Mouse (Mus musculus): Measurements from ENCODE around the gene Lctl. TPM values are rescaled to one million over a fixed set of nuclear protein-coding genes. Genes with fewer than 3 reads are reported as not detected.

Lctl gene
- polyA plus RNA-seq (2016; fragmentation: Nextera tagmentation; extraction: Ambion mirVana): not detected in 2 replicates

DNA sequence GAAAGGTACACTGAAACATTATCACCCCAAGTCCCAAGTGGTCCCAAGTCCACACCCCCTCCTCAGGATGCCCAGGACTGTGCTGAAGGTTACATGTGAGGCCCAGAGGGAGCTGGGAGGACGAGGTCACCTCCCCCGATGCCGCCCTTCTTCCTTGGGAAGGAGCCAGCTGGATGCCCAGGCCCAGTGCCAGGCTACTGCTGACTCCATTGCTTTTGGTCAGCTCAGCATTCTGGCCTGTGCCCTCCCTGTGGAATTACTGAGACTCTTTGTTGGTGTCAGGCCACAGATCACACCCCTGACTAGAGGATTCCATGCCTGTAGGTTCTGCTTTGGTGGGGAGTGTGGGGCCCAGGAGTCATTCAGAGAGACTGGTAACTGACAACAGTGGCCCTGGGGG lies at the start of gene Lctl:
Lctl (plus strand) TSS at position 272 of the 400 bp plus-strand sequence.
- Histone ChIP-seq H3K27me3 (ENCODE audit: low read depth, poor library complexity, severe bottlenecking) (no peaks in the 10 kb centered on the region), H3K4me3 (no peak within 1 kb of the TSS), H3K36me3 (no peaks in the 10 kb centered on the region), H3K27ac (no peak within 1 kb of the TSS), H3K9me3 (replicated peaks) (no peaks in the 10 kb centered on the region), H3K4me1 (peaks cover 11% of the 10 kb centered on the region)
- 89% methylated on average over 3 of the region's 3 CpGs for WGBS
- no peak for DNase-seq (ENCODE audit: low spot score)

DNA sequence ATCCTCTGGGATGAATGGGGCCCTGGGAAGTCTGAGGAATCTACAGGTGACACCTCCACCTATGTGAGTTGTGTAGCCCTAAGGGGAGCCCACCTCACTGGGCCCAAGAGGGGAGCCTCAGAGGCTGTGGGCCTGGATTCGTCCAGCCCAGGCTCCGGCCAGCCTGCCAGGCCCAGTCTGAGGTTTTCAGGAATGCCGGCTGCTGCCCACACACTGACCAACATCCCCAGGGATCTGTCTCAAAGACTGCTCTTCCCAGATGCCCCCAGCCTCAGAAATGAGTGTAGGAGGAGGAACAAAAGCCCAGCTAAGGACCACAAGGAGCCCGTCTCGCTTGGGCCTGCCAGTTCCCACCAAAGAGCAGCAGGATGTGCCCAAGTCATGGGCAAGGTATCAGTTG lies 49.2 kb upstream of the Lctl start:
- Histone ChIP-seq H3K36me3 (no peaks in the 10 kb centered on the region), H3K9me3 (replicated peaks) (no peaks in the 10 kb centered on the region), H3K4me1 (peaks cover 32% of the 10 kb centered on the region), H3K27ac (peak overlapping the region; percentile 88), H3K27me3 (ENCODE audit: low read depth, poor library complexity, severe bottlenecking) (no peaks in the 10 kb centered on the region), H3K4me3 (no peak overlapping the region)
- no peak for DNase-seq (ENCODE audit: low spot score)
- WGBS: 94% methylated on average over 5 of the region's 5 CpGs

DNA sequence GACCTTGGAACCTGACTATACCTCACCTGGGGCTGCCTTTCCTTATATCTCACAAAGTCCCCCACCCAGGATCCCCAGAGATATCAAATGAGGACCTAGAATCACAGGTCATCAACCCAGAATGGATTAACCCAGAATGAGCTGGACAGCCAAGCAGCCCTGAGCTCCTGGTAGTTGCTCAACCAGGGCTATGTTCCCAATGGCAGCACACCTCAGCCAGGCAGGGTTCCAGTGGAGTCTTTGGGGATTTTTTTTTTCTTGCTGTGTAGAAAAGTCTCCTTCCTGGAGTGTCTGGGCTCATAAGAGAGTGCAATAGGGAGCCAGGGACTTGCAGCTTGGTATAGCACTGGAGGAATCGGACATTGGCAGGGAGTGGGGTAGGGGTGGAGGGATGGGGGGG lies 48.4 kb upstream of the Lctl start:
- Histone ChIP-seq H3K4me3 (no peak overlapping the region), H3K36me3 (no peaks in the 10 kb centered on the region), H3K4me1 (peaks cover 34% of the 10 kb centered on the region), H3K27me3 (ENCODE audit: low read depth, poor library complexity, severe bottlenecking) (no peaks in the 10 kb centered on the region), H3K9me3 (replicated peaks) (no peaks in the 10 kb centered on the region), H3K27ac (peak overlapping the region; percentile 88; the same call in 1 of the 2 replicates)
- WGBS: 100% methylated on average over 1 of the region's 1 CpGs
- no peak for DNase-seq (ENCODE audit: low spot score)

DNA sequence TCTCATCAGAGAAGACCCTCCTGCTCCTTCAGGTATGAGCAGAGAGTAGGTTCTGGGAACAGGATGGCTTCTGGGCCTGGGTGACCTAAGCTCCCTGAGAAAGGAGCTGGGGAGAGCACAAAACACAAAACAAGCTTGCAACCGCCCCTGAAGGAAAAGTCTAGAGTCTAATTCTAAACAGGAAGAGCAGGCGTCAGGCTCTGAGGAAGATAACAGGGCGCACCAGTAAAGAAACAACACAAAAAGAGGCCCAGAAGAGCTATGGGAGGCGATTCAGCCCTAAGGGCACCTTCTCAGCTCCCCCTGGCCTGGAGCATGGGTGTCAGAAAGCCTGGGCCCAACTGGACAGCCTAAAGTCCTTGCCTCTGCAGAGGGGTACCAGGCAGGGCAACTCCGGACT lies 47.8 kb upstream of the Lctl start:
- no peak for DNase-seq (ENCODE audit: low spot score)
- Histone ChIP-seq H3K4me1 (peaks cover 37% of the 10 kb centered on the region), H3K9me3 (replicated peaks) (no peaks in the 10 kb centered on the region), H3K27ac (peak overlapping the region; percentile 43; the same call in 1 of the 2 replicates), H3K27me3 (ENCODE audit: low read depth, poor library complexity, severe bottlenecking) (no peaks in the 10 kb centered on the region), H3K4me3 (no peak overlapping the region), H3K36me3 (no peaks in the 10 kb centered on the region)
- WGBS: 86% methylated on average over 5 of the region's 5 CpGs

DNA sequence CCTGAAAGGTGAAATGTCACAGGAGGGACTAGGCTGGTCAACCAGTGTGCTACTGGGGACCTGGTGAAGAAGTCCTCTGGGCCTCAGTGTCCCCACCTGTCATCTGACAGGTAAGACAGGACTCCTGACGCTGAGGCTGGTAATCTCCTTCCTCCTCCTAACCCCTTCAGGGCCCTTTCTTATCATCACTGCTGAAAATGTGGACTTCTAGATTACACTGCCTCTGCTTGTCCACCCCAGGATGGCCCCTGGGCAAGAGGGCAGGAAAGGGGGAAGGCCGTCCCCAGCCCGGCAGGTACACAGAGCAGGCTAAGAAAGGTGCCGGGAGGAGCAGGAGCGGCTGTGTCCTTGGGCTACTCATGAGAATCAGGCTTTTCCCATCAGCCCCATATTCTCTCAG lies 46.3 kb upstream of the Lctl start:
- Histone ChIP-seq H3K4me3 (no peak overlapping the region), H3K9me3 (replicated peaks) (no peaks in the 10 kb centered on the region), H3K36me3 (no peaks in the 10 kb centered on the region), H3K27me3 (ENCODE audit: low read depth, poor library complexity, severe bottlenecking) (no peaks in the 10 kb centered on the region), H3K4me1 (peaks cover 53% of the 10 kb centered on the region), H3K27ac (no peak overlapping the region)
- WGBS: 85% methylated on average over 5 of the region's 5 CpGs
- no peak for DNase-seq (ENCODE audit: low spot score)

DNA sequence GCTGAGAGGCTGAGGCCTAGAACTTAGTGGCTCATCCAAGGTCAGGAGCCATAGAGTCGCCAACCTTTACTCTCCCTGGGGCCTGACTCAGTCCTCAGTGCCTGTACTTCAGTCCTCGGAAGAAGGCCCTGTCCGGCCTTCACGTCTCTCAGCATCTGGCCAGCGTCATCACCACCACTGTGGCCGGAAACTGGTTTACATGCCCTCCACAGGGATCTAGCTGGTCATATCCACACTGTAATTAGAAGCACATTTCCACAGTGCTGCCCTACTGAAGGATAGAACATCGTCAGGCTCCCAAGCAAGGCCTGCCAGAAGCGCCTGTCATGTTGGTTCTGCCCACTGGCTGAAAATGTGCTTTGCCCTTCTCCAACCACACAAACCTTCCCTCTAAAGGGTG lies 42.1 kb upstream of the Lctl start:
- peaks cover 62% of the 10 kb centered on the region for H3K4me1 ChIP-seq
- H3K27me3 ChIP-seq (ENCODE audit: low read depth, poor library complexity, severe bottlenecking): no peaks in the 10 kb centered on the region
- peak overlapping the region; percentile 14; the same call in 1 of the 2 replicates for H3K4me3 ChIP-seq
- H3K27ac ChIP-seq: peak overlapping the region; percentile 78
- H3K9me3 ChIP-seq (replicated peaks): no peaks in the 10 kb centered on the region
- no peaks in the 10 kb centered on the region for H3K36me3 ChIP-seq
- 37% methylated on average over 8 of the region's 8 CpGs for WGBS
- peak; percentile 79 for DNase-seq (ENCODE audit: low spot score)

DNA sequence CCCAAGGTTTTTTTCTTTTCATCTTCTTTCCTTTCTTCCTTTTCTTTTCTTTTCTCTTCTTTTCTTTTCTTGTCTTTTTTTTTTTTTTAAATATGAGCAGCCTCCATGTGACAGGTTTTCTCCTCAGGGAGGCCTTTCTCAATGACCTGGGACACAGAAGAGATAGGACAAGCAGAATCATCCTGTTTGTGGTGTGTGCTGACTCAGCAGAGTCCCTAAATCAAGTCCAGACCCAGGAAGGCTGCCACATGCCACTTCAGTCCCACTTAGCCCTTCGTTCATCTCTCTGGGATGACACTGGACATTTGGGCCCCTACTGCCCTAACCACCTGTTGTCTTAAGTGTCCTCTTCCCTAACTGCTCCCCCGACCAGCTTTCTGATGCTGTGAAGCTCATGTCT lies 40.5 kb upstream of the Lctl start:
- H3K36me3 ChIP-seq: no peaks in the 10 kb centered on the region
- WGBS: 69% methylated on average over 2 of the region's 2 CpGs
- no peak overlapping the region for H3K4me3 ChIP-seq
- no peak for DNase-seq (ENCODE audit: low spot score)
- no peaks in the 10 kb centered on the region for H3K27me3 ChIP-seq (ENCODE audit: low read depth, poor library complexity, severe bottlenecking)
- no peaks in the 10 kb centered on the region for H3K9me3 ChIP-seq (replicated peaks)
- H3K4me1 ChIP-seq: peaks cover 75% of the 10 kb centered on the region
- no peak overlapping the region for H3K27ac ChIP-seq

DNA sequence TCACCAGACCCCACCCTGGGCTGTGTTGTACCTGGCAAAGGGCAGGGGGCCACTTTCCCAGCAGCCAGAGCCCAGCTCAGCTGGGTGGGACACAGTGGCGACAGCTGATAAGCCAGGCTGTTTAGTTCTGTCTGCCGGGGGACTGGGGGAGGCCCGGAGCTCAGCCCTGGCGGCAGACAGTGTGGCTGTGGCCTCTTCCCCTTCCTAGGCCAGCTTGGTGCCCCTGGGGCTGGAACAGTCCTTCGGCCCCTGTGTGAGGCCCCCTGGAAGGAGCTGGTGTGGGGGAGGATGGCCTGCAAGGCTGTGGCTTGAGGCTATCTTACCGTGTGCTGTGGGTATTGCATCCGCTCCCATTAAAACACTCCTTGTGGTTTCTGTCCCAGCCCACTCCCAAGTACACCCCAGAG lies 38.6 kb upstream of the Lctl start:
- H3K4me3 ChIP-seq: peak overlapping the region; percentile 23
- WGBS: 26% methylated on average over 7 of the region's 7 CpGs
- H3K9me3 ChIP-seq (replicated peaks): no peaks in the 10 kb centered on the region
- no peaks in the 10 kb centered on the region for H3K36me3 ChIP-seq
- peaks cover 67% of the 10 kb centered on the region for H3K4me1 ChIP-seq
- peak overlapping the region; percentile 83 for H3K27ac ChIP-seq
- no peak for DNase-seq (ENCODE audit: low spot score)
- peaks cover 5% of the 10 kb centered on the region for H3K27me3 ChIP-seq (ENCODE audit: low read depth, poor library complexity, severe bottlenecking)

DNA sequence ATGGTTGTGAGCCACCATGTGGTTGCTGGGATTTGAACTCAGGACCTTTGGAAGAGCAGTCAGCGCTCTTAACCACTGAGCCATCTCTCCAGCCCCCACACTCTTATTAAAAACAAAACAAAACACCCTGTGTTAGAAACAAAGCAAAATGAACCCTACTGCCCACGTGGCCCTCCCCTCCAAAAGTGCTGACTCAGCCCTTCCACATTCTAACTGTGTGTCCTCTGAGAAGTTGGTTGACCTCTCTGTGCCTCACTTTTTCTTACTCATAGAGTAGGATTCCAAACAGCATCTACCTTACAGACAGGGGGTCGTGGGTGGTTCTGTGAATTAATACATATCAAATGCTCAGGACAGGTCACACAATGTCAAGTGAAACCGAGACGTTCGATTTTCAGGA lies 37.0 kb upstream of the Lctl start:
- 87% methylated on average over 6 of the region's 6 CpGs for WGBS
- Histone ChIP-seq H3K4me1 (peaks cover 68% of the 10 kb centered on the region), H3K4me3 (no peak overlapping the region)

DNA sequence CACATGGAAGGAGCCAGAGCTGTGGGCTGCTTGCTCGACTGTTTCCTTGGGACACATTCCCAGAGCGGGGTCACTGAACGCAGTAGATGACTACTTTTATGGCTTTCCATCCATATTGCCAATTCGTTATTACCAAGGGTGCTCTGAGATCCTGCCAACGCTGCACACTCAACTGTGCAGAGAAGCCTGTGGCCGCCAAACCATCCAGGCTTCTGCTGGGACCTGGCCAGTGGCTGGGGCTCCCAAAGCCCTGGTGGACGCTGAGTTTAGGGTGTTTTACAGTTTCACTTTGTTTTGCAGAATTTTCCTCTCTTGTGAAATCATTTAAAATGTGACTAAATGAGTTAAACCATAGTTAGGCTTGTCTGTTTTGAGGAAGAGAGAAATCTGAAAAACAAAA lies 32.7 kb upstream of the Lctl start:
- Histone ChIP-seq H3K4me3 (peak overlapping the region; percentile 49), H3K4me1 (peaks cover 52% of the 10 kb centered on the region), H3K27me3 (ENCODE audit: low read depth, poor library complexity, severe bottlenecking) (peaks cover 16% of the 10 kb centered on the region), H3K9me3 (replicated peaks) (no peaks in the 10 kb centered on the region), H3K36me3 (no peaks in the 10 kb centered on the region), H3K27ac (peak overlapping the region; percentile 91)
- no peak for DNase-seq (ENCODE audit: low spot score)
- WGBS: 31% methylated on average over 7 of the region's 7 CpGs

More for the DNA sequence above, 37.0 kb upstream of the Lctl start:
- Histone ChIP-seq H3K27me3 (ENCODE audit: low read depth, poor library complexity, severe bottlenecking) (peaks cover 16% of the 10 kb centered on the region), H3K36me3 (no peaks in the 10 kb centered on the region), H3K9me3 (replicated peaks) (no peaks in the 10 kb centered on the region), H3K27ac (no peak overlapping the region)
- DNase-seq (ENCODE audit: low spot score): no peak

DNA sequence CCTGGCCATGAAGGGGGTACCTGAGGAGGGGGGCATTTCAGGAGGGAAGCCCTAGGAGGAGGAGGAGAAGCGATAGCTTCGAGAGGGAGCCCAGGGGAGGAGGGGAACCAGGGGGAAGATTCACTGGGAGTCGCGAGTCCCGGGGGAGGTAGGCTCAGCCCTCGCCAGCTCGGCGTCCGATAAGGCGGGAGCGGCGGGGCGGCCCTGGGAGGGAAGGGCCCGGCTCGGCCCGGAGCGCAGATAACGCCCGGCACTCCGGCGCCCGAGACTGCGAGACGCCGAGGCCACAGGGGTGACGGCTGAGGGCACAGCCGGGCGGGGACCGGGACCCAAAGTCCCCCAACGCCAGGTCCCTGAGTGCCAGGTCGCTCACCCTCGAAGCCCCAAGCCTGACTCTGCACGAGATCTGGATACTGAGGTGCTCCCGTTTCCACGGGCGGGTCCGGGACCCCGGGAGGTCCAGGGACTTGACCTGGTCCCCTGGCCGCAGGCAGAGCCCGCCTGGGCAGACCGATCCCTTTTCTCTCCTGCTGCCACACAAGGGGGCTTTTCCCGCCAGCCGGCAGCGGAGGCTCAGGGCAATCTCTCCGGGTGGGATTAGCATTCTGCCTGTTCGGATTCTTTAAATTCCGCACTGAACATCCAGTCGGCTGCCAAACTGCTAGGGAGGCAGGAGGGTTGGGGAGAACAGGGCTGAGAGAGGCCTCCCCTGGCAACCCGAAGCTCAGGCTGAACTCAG lies 32.1 kb upstream of the Lctl start:
- 2% methylated on average over 49 of the region's 49 CpGs for WGBS
- Histone ChIP-seq H3K9me3 (replicated peaks) (no peaks in the 10 kb centered on the region), H3K27ac (peak overlapping the region; percentile 91), H3K4me1 (peaks cover 49% of the 10 kb centered on the region), H3K27me3 (ENCODE audit: low read depth, poor library complexity, severe bottlenecking) (peaks cover 16% of the 10 kb centered on the region), H3K4me3 (peak overlapping the region; percentile 49), H3K36me3 (no peaks in the 10 kb centered on the region)
- peak; percentile 76 for DNase-seq (ENCODE audit: low spot score)

DNA sequence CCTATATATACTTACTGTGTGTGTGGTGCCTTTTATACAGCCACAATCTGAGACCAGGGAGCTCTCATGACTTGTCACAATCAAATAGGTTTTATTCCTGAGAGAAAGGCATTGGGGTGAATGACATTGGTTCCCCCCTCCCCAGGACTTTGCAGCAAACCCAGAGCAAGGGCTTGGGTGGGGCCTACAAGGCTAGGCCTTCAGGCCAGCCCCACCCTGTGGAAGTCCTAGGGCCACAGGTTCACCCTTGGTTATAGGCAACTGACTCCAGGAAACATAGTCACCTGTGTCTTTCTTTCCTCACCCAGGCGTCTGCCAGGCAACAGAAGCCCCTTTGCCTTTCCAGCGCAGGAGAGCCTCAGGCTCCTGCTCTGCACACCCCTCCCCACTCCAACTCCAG lies 31.0 kb upstream of the Lctl start:
- DNase-seq (ENCODE audit: low spot score): no peak
- H3K4me3 ChIP-seq: no peak overlapping the region
- 35% methylated on average over 2 of the region's 2 CpGs for WGBS
- H3K4me1 ChIP-seq: peaks cover 41% of the 10 kb centered on the region
- H3K36me3 ChIP-seq: no peaks in the 10 kb centered on the region
- H3K27me3 ChIP-seq (ENCODE audit: low read depth, poor library complexity, severe bottlenecking): peaks cover 16% of the 10 kb centered on the region
- H3K27ac ChIP-seq: peak overlapping the region; percentile 50
- H3K9me3 ChIP-seq (replicated peaks): no peaks in the 10 kb centered on the region

DNA sequence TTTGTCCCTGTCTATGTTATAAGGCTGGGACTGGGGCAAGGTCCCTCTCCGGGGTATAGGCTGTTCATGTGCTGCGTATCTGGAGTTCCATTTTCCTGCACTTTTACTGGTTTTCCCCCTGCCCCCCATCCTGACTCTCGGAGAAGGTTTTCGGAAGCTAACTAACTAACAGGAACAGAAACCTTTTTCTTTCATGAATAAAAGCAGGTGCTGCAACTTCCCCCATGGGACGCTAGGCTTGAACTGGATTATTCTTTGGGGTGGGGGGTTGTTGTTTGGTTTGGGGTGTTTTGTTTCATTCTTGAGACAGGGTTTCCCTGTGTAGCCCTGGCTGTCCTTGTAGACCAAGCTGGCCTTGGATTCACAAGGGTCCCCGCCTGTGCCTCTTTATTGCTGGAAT lies 30.4 kb upstream of the Lctl start:
- Histone ChIP-seq H3K9me3 (replicated peaks) (no peaks in the 10 kb centered on the region), H3K4me1 (peaks cover 36% of the 10 kb centered on the region), H3K36me3 (no peaks in the 10 kb centered on the region), H3K27me3 (ENCODE audit: low read depth, poor library complexity, severe bottlenecking) (peaks cover 16% of the 10 kb centered on the region), H3K4me3 (no peak overlapping the region), H3K27ac (peak overlapping the region; percentile 50)
- no peak for DNase-seq (ENCODE audit: low spot score)
- WGBS: 68% methylated on average over 6 of the region's 6 CpGs
